Mouse (Mus musculus) stomach, postnatal 0 days (tissue): ENCODE data around the gene Hspa14.

ENCODE experiments used
- CTCF ChIP-seq: IDR thresholded peaks from 2 replicates; pipeline ENCODE4 v1.5.1; 2016; ENCODE audit warnings: antibody characterized with exemption, low read depth, mild to moderate bottlenecking, moderate library complexity
- EP300 ChIP-seq: optimal IDR thresholded peaks from 2 replicates; pipeline ENCODE3; 2016; ENCODE audit warnings: antibody characterized with exemption

DNA sequence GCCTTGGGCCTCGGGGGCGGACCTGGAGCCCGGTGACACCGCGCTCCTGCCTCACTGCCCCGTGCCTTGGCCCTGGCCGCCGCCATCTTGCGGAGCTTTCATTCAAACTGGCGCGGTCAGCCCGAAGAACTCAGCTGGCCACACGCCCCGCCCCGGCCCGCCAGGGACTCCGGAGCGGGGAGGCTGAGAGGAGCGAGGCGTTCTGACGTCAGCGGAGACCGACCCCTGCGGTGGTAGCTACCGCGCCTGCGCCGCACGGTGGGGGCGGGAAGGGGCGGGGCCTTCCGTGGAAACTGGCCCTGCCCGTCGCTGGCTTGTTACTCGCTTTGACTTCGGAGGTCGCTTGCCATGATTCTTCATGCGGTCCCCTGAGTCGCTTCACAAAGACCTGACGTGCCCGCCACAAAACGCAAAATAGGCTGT lies 37.7 kb downstream of the Hspa14 start, which contains the start of gene Suv39h2:
- TF ChIP-seq CTCF (no peak), EP300 (no peak)
